Mouse (Mus musculus) heart, postnatal 0 days (tissue): ENCODE measurements around the gene Twf1. TPM values are rescaled to one million over a fixed set of nuclear protein-coding genes. Genes with fewer than 3 reads are reported as not detected.

Source experiments
- ATAC-seq: fragments of 200-750 bp; cut with Nextera tagmentation; 2 replicates; pipeline ENCODE4 v1.8.0; 2017; ENCODE audit warnings: low read depth, moderate number of reproducible peaks, moderate library complexity; ENCODE audit not compliant: insufficient read depth
- DNase-seq: peaks from one replicate; pipeline ENCODE4 v3.0.0-alpha.2; 2016; ENCODE audit warnings: low spot score
- H3K27ac ChIP-seq: fragments of 300-500 bp; sonication (generic); 2 replicates; pipeline ENCODE4 v1.5.1; 2014; ENCODE audit warnings: low read depth, mild to moderate bottlenecking
- H3K27me3 ChIP-seq: fragments of 300-500 bp; sonication (generic); 2 replicates; pipeline ENCODE4 v1.6.1; 2014; ENCODE audit warnings: low read length, mixed read lengths; ENCODE audit not compliant: control insufficient read depth, insufficient read depth
- H3K36me3 ChIP-seq: fragments of 300-500 bp; sonication (generic); replicated peaks from 2 replicates; pipeline ENCODE4 v1.6.1; 2014; ENCODE audit warnings: low read length, mixed read lengths; ENCODE audit not compliant: control insufficient read depth, insufficient read depth
- H3K4me1 ChIP-seq: fragments of 300-500 bp; sonication (generic); 2 replicates; pipeline ENCODE4 v1.6.1; 2014; ENCODE audit warnings: antibody characterized with exemption; ENCODE audit not compliant: control insufficient read depth, insufficient read depth
- H3K4me2 ChIP-seq: fragments of 300-500 bp; sonication (generic); 2 replicates; pipeline ENCODE4 v1.6.1; 2014; ENCODE audit warnings: low read depth, mild to moderate bottlenecking, low read length, moderate library complexity
- H3K4me3 ChIP-seq: fragments of 300-500 bp; sonication (generic); 2 replicates; pipeline ENCODE4 v1.5.1; 2014; ENCODE audit warnings: low read depth, low read length
- H3K9ac ChIP-seq: fragments of 300-500 bp; sonication (generic); replicated peaks from 2 replicates; pipeline ENCODE4 v1.6.1; 2014; ENCODE audit warnings: low read depth, low read length, mixed read lengths
- H3K9me3 ChIP-seq: fragments of 300-500 bp; sonication (generic); replicated peaks from 2 replicates; pipeline ENCODE4 v1.6.1; 2016; ENCODE audit warnings: low read length; ENCODE audit not compliant: control insufficient read depth
- CTCF ChIP-seq: IDR thresholded peaks from 2 replicates; pipeline ENCODE4 v1.5.1; 2016; ENCODE audit warnings: antibody characterized with exemption, control low read depth, low read depth
- EP300 ChIP-seq: IDR thresholded peaks from 2 replicates; pipeline ENCODE4 v1.6.1; 2016; ENCODE audit warnings: antibody characterized with exemption, low read depth
- WGBS: fragments of 180-500 bp; shearing (Covaris S2); extraction: QIAGEN DNeasy Blood & Tissue Kit; methylation state at CpG from one replicate; pipeline ENCODE4 v1.1.7; 2014; 5-methylcytosine and 5-hydroxymethylcytosine counted together
- polyA plus RNA-seq: library from polyadenylated mRNA; unstranded; fragments of >200 nt; fragmentation: Nextera tagmentation; extraction: Ambion mirVana; gene quantifications from 2 replicates; pipeline ENCODE4 v1.2.1, GENCODE M21; 2015
- total RNA-seq: library from RNA; depleted of rRNA; stranded (reverse); fragments of >200 nt; gene quantifications from 2 replicates; pipeline ENCODE4 v1.2.3, GENCODE M21; 2014; ENCODE audit warnings: low replicate concordance

The Twf1 gene
- total and polyA plus RNA-seq, 2 experiments from 2014 or later: 12.8 to 30.7 TPM

DNA sequence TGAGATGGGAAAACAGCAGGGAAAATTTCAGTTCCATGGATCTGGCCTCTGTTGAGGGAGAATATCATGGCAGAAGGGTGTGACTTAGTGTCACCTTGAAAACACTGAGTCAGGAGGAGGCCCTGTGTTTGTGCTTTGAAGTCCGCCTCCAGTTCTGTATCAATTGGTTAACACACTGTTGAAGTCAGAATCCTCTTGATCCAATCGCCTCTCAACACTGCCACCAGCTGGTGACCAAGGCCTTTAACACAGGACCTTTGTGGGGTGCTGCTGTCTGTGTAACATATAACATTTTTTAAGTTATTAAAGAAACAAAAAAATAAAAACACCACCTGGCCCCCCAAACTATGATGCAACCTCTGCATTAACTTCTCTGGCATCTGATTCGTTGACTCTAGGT lies 11.7 kb upstream of the Twf1 start:
- peak; percentile 18 for DNase-seq
- no peak overlapping the region for H3K4me3 ChIP-seq
- H3K4me2 ChIP-seq: no peak overlapping the region
- no peak for ATAC-seq
- H3K36me3 ChIP-seq: no peaks in the 10 kb centered on the region
- TF ChIP-seq EP300: no peak
- TF ChIP-seq CTCF: peak; percentile 59
- no peak overlapping the region for H3K9ac ChIP-seq
- H3K27me3 ChIP-seq: no peaks in the 10 kb centered on the region
- 25% methylated on average over 3 of the region's 3 CpGs for WGBS
- no peaks in the 10 kb centered on the region for H3K9me3 ChIP-seq
- H3K27ac ChIP-seq: no peak overlapping the region
- no peaks in the 10 kb centered on the region for H3K4me1 ChIP-seq

DNA sequence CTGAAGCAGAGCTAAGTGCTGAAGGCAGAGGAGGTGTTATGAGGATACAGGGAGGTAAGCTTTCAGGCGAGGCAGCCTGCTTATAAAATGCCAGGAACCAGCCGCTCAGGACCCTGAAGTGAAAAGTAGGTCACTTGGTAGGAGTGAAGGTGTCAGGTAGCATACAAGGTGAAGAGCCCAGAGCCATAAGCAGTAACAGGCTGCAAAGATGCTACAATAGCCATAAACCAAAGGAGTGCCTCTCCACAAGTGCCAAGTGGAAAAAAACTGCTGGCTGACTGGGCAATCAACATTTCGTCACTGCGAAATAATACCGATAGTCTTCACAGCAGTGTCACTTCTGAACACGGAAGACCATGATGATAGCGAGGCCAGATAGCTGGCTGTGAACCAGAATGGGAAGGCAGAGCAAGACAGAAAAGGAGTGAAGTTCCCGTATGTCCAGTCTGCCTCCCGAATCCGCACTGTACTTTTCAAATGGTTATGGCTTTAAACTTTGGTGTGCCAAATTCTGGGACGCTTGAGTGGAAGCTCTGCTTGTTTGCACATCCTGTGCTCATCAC lies 10.5 kb upstream of the Twf1 start:
- Histone ChIP-seq H3K4me1 (no peaks in the 10 kb centered on the region), H3K36me3 (no peaks in the 10 kb centered on the region), H3K4me3 (no peak overlapping the region), H3K9me3 (no peaks in the 10 kb centered on the region), H3K27ac (no peak overlapping the region), H3K4me2 (no peak overlapping the region), H3K9ac (no peak overlapping the region), H3K27me3 (no peaks in the 10 kb centered on the region)
- 45% methylated on average over 11 of the region's 11 CpGs for WGBS
- no peak for DNase-seq
- TF ChIP-seq CTCF (no peak), EP300 (no peak)
- ATAC-seq: no peak

DNA sequence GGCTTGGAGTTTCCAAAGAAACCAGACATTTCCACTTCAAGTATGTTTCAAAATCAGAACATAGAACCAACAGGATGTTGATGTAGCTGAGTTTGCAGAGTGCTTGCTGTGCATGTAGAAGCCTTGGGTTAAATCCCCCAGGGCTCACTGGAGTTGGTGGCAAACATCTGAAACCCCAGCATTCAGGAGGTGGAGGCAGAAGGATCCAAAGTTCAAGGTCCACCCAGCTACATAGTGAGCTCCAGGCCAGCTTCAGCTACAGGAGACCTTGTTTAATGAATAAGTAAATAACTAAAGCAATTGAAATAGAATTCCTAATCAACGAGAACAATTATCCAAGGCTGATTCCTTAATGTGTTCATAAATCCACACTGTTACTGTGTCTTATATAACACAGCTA lies 3.9 kb upstream of the Twf1 start:
- TF ChIP-seq EP300 (no peak), CTCF (no peak)
- DNase-seq: no peak
- Histone ChIP-seq H3K4me1 (no peaks in the 10 kb centered on the region), H3K4me3 (no peak overlapping the region), H3K27ac (no peak overlapping the region), H3K9ac (no peak overlapping the region), H3K27me3 (no peaks in the 10 kb centered on the region), H3K36me3 (no peaks in the 10 kb centered on the region), H3K4me2 (no peak overlapping the region), H3K9me3 (no peaks in the 10 kb centered on the region)
- 75% methylated on average over 1 of the region's 1 CpGs for WGBS
- ATAC-seq: no peak

DNA sequence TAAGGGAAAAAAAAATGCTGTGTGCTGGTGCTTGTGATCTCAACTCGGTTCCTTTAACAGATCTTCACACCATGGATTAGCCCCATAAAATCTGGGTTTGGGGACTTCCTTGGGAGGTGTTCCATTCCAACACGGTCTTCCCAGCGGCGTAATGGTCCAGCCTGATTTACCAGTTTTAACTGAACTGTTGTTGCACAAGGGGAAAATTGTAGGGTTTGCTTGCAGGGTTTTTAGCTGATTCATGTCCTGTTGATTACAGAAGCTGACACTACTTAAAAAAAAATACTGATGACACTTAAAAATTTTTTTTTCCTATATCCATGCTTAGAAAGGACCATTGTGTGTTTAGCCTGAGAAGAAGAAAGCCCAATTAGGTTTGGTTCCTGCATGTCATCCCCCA lies 1.7 kb upstream of the Twf1 start:
- Histone ChIP-seq H3K4me3 (no peak overlapping the region), H3K36me3 (peaks cover under 1% of the 10 kb centered on the region; the same call in 1 of the 2 replicates), H3K27ac (no peak overlapping the region), H3K4me2 (no peak overlapping the region), H3K9ac (no peak overlapping the region), H3K27me3 (no peaks in the 10 kb centered on the region), H3K9me3 (no peaks in the 10 kb centered on the region), H3K4me1 (peaks cover 3% of the 10 kb centered on the region; the same call in 1 of the 2 replicates)
- TF ChIP-seq EP300 (no peak), CTCF (no peak)
- DNase-seq (no peak), ATAC-seq (no peak)
- WGBS: 82% methylated on average over 4 of the region's 4 CpGs

DNA sequence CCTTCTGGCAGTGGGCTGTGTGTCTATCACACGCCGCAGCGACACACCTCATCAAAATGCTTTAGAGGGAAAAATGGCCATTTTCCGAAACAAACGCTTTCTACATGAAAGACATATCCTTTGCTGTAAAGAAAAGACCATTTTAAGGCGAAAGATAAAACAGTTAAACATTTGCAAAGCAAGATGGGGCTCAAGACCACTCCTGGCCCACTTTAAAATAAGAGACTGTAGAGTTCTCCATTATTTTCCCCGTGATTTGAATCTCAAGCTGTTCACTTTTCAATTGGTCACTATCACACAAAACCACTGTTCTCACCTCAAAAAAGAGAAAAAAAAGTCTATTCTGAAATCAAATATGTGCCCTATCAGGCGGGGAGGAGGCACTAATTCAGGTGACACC lies 394 bp upstream of the Twf1 start:
- H3K9me3 ChIP-seq: no peaks in the 10 kb centered on the region
- WGBS: 11% methylated on average over 8 of the region's 8 CpGs
- no peak overlapping the region for H3K9ac ChIP-seq
- H3K27me3 ChIP-seq: no peaks in the 10 kb centered on the region
- H3K36me3 ChIP-seq: peaks cover 14% of the 10 kb centered on the region
- no peak overlapping the region for H3K27ac ChIP-seq
- H3K4me2 ChIP-seq: peak overlapping the region; percentile 59
- TF ChIP-seq EP300 (no peak), CTCF (no peak)
- peak overlapping the region; percentile 100 for H3K4me3 ChIP-seq
- ATAC-seq: no peak
- H3K4me1 ChIP-seq: peaks cover 3% of the 10 kb centered on the region; the same call in 1 of the 2 replicates
- DNase-seq: no peak
